Mouse (Mus musculus): ENCODE data around the gene Htra2.

DNA sequence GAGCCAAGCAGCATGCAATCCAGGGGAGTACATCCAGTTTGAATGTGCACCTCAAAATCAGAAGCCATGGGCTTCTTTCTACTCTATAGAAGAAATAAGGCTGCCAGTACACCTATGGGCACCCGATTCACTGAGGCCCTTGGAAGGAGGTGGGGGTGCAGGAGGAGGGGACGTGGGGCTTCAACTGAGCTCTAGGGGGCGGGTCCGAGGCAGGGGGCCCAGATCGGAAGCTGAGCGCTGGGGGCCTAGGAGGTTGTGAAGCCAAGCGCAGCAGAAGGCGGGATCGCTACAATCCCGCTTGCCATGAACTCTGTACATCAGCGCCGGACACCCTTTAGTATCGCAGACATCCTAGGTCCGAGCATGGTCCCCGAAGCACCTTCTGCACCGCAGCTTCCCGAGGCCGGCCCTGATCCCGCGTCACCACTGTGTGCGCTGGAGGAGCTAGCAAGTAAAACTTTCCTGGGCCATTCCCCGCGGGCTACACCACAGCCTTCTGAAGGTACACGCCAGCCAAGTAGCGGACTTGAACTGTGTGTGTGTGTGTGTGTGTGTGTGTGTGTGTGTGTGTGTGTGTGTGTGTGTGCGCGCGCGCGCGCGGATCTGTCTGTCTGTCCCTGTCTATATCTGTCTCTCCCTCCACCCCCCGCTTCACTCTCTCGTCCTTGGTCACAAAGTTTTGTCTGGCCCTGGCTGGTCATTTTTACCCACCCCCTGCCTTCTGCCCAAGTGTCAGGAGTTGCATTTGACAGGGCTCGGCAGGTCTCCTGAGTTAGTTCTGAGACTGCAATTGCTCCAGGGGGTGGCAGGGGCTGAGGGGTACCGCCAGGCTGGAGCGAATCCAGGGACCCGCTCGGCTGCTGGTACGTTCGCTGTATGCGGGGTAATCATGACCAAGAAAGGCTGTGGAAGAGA is 31.3 kb upstream of the Htra2 start, which contains the start of gene Lbx2:
- TF ChIP-seq POLR2A (IDR thresholded peaks at IDR 0.05; ENCODE audit: borderline replicate concordance, extremely low read depth, insufficient read depth, insufficient read length, poor library complexity, severe bottlenecking) (no peak), CTCF (IDR thresholded peaks at IDR 0.05; ENCODE audit: borderline replicate concordance, extremely low read depth, insufficient read depth, insufficient read length) (no peak)
